Mouse (Mus musculus): Measurements from ENCODE around the gene B3gnt5.
"Not testable (repeated sequence)": the region's sequence is repeated elsewhere in the genome, so short reads cannot be mapped to it uniquely, and the experiment has no call there.

Gene B3gnt5

DNA sequence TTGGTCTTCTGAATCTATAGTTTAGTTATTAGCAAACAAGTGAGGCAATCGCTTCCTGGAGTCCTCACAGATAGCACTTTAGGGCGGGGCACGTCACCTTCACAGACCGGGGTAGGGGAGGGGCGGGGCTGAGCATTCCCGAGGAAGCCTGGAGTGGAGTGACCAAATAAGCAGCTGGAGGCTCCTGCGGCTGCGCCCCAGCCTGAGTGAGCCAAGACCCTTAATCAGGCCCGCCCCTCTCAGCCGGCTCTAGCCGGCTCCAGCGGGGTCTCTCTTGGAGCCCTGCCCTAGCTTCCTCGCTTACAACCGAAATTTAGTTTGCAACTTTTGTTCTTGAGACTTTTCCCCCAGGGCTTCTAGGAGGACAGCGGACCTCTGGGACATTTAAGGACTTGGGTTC is at the start of gene B3gnt5:
B3gnt5 (plus strand) TSS at position 135 of the 400 bp plus-strand sequence.
- DNase-seq (ENCODE audit: low spot score in 2 of 2) = peak in 1 of 2 experiments; percentile 7

DNA sequence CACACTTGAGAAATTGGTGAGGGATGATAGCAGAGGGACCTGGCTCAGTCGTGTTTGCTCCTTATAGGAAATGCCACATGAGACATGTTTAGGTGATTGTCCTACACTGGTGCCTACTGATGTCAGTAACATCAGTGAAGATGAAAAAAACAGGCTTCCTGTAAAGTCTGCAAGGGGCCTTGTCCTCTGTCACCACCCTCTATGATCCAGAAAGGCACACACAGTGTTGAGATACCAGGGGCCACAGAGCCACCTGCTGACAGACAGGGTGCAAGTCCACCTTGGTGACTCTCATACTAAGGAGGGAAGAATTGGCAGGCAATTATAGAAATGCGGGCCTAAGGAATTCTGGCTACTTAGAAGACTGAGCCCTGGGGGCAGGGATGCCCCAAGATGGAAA is 39.0 kb upstream of the B3gnt5 start:
- DNase-seq (ENCODE audit: low spot score in 2 of 2) = no peak

DNA sequence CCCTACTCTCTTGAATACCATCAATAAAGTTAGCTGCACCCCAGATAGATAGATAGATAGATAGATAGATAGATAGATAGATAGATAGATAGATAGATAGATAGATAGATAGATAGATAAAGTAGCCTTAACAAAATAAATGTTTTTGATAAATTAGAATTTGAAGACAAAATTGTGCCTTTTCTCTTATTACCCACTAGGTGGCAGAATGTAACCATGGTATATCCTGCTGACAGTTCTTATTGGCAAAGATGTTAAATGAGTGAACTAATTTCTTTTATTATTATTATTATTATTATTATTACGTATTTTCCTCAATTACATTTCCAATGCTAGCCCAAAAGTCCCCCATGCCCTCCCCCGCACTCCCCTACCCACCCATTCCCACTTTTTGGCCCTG is 35.9 kb upstream of the B3gnt5 start:
- DNase-seq (ENCODE audit: low spot score in 2 of 2) = not testable (repeated sequence)

- DNase-seq (ENCODE audit: low spot score in 2 of 2) = no peak
Measured at GRCm38 (mm10) chr16:19732896-19733295, 27.1 kb upstream of the B3gnt5 start.

GRCm38 (mm10) chr16:19760505-19761496 is 793 bp downstream of the B3gnt5 start:
- peak in 1 of 2 experiments; percentile 1 for DNase-seq (ENCODE audit: low spot score in 2 of 2)

GRCm38 (mm10) chr16:19761691-19762090 is 1.7 kb downstream of the B3gnt5 start:
- DNase-seq (ENCODE audit: low spot score in 2 of 2) = no peak

GRCm38 (mm10) chr16:19766107-19766506 is 6.1 kb downstream of the B3gnt5 start:
- DNase-seq (ENCODE audit: low spot score in 2 of 2) = no peak

- DNase-seq (ENCODE audit: low spot score in 2 of 2) = no peak
Measured at GRCm38 (mm10) chr16:19768046-19768445, 8.0 kb downstream of the B3gnt5 start.

GRCm38 (mm10) chr16:19772013-19772412 is 12.0 kb downstream of the B3gnt5 start:
- no peak for DNase-seq (ENCODE audit: low spot score in 2 of 2)

DNA sequence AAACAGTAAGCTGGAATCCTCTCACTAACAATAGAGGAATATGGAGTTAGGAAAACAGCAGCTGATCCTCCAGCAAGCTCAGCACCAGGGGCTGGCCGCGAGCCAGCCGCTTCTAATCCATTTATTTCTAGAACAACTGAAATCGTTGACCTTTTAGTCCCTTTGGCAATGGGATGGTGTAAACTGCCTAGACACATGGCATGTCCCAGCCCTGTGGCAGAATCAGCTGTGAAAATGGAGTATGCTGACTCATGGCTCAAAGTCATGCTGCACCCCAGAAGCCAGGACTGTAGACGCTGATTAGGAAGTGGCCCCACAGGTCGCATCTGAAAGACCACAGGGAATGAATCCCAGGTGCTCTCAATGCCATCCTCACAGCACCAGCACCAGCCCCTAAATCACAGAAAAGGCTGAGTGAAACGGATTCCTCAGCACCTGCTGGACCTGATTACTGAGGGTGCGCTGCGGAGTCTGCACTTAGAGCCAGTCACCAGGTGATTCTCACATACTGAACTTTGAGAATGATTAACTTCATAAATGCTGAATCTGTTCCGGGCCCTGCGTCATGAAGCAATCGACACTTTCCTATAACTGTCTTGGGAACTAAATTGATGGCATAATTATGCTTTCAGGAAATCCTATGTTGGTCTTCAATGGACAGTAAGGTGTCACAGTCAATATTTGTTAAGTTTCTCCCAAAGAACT is 26.5 kb downstream of the B3gnt5 start:
- DNase-seq (ENCODE audit: low spot score in 2 of 2) = no peak

DNA sequence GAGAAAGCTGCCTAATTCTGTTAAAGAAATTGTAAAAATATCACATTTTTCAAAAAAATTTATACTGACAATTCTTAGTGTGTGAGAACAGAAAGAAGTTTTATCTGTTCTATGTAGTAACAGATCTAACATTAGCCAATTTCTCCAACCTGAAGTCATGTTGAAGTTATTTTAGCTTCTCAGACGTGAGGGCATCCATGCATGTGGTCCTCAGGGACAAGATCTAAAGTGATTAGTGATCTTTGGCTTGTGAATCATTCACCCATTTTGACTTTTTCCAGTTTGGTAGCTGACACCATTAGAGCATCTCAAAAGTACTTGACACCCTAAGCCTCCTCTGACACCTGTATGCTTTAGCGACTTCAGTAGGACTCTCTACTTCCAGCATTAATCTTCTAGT is 29.9 kb downstream of the B3gnt5 start:
- DNase-seq (ENCODE audit: low spot score in 2 of 2) = no peak

GRCm38 (mm10) chr16:19818801-19819200 is 58.8 kb downstream of the B3gnt5 start:
- no peak for DNase-seq (ENCODE audit: low spot score in 2 of 2)
